Mouse (Mus musculus) C3H10T1/2 (cell line): ENCODE results near the gene Carm1. TPM values are rescaled to one million over a fixed set of nuclear protein-coding genes. Genes with fewer than 3 reads are reported as not detected.

Experiments used
- polyA plus RNA-seq, 2 experiments: library from polyadenylated mRNA; unstranded; fragments of >200 nt; fragmentation: generic; extraction: Trizol; gene quantifications; one replicate each; pipeline ENCODE4 v1.2.1; 2012; ENCODE audit warnings: missing spikeins in 2 of 2

Gene Carm1
- polyA plus RNA-seq: 10 to 100 TPM; 28.3 to 50.1 TPM

GRCm38 (mm10) chr9:21546789-21547074 is at the start of gene Carm1:
Carm1 (plus strand) TSS chr9:21546894.

GRCm38 (mm10) chr9:21509772-21510688 is 36.7 kb upstream of the Carm1 start, which contains the start of gene Tmed1:
Tmed1 (minus strand) TSS chr9:21510252.

GRCm38 (mm10) chr9:21525937-21526633 is 20.6 kb upstream of the Carm1 start, which contains the start of gene AB124611:
AB124611 (plus strand) TSS chr9:21526176.

GRCm38 (mm10) chr9:21592703-21593121 is 46.0 kb downstream of the Carm1 start, which contains the start of the genes Timm29 and Yipf2:
Timm29 (plus strand) TSS chr9:21592722.
Yipf2 (minus strand) TSS chr9:21592828.

GRCm38 (mm10) chr9:21615617-21616231 is 69.0 kb downstream of the Carm1 start, which contains the start of gene Smarca4:
Smarca4 (plus strand) TSS chr9:21616169.

Other genes with a start within 250 kb of the Carm1 start
- gene Ap1m2, start 234.6 kb upstream of the Carm1 start, polyA plus RNA-seq: under 1 TPM in 1 of 2 experiments, not detected in 1; 0.06 TPM
- 10 to 100 TPM; 11.5 to 67.6 TPM for gene Slc44a2, start 226.2 kb upstream of the Carm1 start, polyA plus RNA-seq
- gene Ilf3, start 179.0 kb upstream of the Carm1 start, polyA plus RNA-seq: 10 to 100 TPM; 12.3 to 78.0 TPM
- gene Qtrt1, start 135.1 kb upstream of the Carm1 start, polyA plus RNA-seq: 10 to 100 TPM; 25.1 to 35.0 TPM
- gene Dnm2, start 122.0 kb upstream of the Carm1 start, polyA plus RNA-seq: 10 to 100 TPM; 31.7 to 76.8 TPM
- 100 to 1,000 TPM in 1 of 2 experiments, 10 to 100 TPM in 1; 72.9 to 105 TPM for gene Tmed1, start 36.6 kb upstream of the Carm1 start, polyA plus RNA-seq
- gene AB124611, start 20.7 kb upstream of the Carm1 start, polyA plus RNA-seq: 1 to 10 TPM in 1 of 2 experiments, under 1 TPM in 1; 0.15 to 1.4 TPM
- 10 to 100 TPM in 1 of 2 experiments, 1 to 10 TPM in 1; 5.0 to 17.7 TPM for gene Timm29, start 45.8 kb downstream of the Carm1 start, polyA plus RNA-seq
- 10 to 100 TPM; 21.6 to 22.3 TPM for gene Yipf2, start 45.9 kb downstream of the Carm1 start, polyA plus RNA-seq
- gene Smarca4, start 69.3 kb downstream of the Carm1 start, polyA plus RNA-seq: 10 to 100 TPM; 38.3 to 66.5 TPM
- gene Ldlr, start 176.6 kb downstream of the Carm1 start, polyA plus RNA-seq: 10 to 100 TPM; 24.4 to 32.6 TPM
- 10 to 100 TPM; 66.5 to 79.4 TPM for gene Spc24, start 213.4 kb downstream of the Carm1 start, polyA plus RNA-seq